Mouse (Mus musculus) adrenal gland, postnatal 4 days (tissue): ENCODE data around the gene Slc25a22. TPM values are rescaled to one million over a fixed set of nuclear protein-coding genes. Genes with fewer than 3 reads are reported as not detected.
A peak's percentile ranks its signal among the peaks of the same experiment; 100 is the strongest.
"Not testable (repeated sequence)": the region's sequence is repeated elsewhere in the genome, so short reads cannot be mapped to it uniquely, and the experiment has no call there.

Experiments used
- DNase-seq, 2 experiments: peaks; one replicate each; pipeline ENCODE4 v3.0.0; 2021 to 2022; ENCODE audit warnings: low spot score in 2 of 2, mixed read lengths in 2 of 2
- total RNA-seq, 2 experiments: library from RNA; stranded (reverse); gene quantifications; 2 replicates each; pipeline ENCODE4 v1.2.3; 2021

Slc25a22 gene
- total RNA-seq, 2 experiments from 2014 or later = 46.9 to 60.3 TPM

- no peak for DNase-seq
Measured at GRCm38 (mm10) chr7:141460001-141460390, 22.3 kb upstream of the Slc25a22 start.

GRCm38 (mm10) chr7:141459301-141459711 is 21.6 kb upstream of the Slc25a22 start:
- no peak for DNase-seq

DNA sequence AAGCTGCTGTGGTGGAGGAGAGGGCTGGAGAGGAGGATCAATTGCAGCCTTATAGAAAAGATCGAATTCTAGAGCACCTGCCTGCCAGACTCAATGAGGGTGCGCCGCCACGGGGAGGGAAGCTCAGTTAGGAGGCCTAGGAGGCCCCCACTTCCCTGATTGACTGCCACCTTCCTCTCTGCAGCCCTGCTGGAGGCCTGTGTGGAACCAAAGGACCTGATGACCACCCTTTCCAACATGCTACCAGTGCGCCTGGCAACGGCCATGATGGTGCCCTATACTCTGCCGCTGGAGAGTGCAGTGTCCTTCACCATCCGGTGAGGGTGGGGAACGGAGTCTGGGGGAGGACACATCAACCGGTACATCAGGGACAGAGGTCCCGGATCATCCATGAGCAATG is 21.0 kb upstream of the Slc25a22 start:
- DNase-seq = no peak

- no peak for DNase-seq
Measured at GRCm38 (mm10) chr7:141457986-141458660, 20.4 kb upstream of the Slc25a22 start.

DNA sequence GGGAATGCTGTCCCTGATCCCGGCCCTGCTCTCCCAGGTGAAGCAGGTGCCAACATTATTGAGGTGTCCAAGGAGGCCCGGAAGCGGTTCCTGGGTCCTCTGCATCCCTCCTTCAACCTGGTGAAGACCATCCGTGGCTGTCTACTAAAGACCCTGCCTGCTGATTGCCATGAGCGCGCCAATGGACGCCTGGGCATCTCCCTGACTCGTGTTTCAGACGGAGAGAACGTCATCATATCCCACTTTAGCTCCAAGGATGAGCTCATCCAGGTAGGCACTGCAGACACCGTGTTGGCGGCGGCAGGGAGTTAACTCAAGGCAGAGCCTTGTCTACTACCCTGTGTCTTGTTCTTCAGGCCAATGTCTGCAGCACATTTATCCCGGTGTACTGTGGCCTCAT is 19.5 kb upstream of the Slc25a22 start:
- no peak for DNase-seq

- DNase-seq = no peak
Measured at GRCm38 (mm10) chr7:141456739-141457138, 19.0 kb upstream of the Slc25a22 start.

DNA sequence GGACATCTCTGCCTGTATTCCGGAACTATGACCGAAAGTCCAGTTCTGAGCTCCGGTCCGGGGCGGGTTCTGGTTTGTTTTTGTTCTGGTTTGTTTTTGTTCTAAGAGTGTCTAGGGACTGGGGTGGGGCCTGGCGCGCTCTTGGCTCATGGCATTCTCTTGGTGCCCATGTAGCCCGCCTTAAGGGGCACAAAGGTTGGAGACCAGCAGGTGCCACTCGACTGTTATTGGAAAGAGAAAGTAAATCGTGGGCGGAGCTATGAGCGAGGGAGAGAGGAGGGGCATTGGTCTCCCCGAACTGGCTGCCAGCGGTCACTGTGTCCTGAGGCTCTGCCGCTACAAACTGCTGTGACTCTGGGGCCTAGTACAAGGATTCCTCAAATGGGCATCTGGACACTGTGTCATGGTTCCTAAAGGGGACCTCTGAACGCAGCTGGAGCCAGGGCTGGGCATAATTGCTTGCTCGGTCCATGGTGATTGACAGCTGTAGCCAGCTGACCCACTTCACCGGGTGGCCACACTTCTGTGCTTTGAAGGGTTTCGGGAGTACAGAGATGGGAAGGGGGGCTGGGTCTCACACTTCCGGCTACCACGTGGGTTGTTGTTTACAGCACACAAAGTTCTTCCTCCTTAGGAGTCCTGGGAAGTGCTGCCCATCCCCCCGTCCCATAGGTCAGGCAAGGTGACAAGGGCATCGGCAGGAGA is 18.1 kb upstream of the Slc25a22 start:
- peak in 1 of 2 experiments; percentile 54 for DNase-seq

- DNase-seq = peak; percentile 90 to 91
Measured at GRCm38 (mm10) chr7:141454967-141455551, 17.4 kb upstream of the Slc25a22 start, which contains the start of gene Pnpla2. Gene Pnpla2, plus strand, starts transcription at chr7:141455198.

DNA sequence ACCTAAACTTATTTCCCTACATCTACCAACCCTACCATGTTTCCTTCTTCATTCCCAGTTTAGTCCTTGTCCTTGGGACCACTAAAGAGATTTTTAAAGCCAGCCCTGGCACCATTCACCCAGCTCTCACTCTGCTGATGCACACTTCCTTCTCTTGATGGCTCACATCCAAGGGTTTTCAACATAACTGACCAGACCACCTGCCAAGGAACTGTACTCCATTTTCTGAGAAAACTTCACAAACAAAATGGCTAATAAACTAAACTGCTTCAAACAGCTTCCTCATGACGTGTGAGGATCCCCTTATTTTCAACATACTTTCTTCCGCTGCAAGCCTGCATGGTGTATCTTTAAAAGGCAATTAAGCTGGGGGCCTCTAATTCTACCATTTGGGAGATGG is 15.9 kb upstream of the Slc25a22 start:
- no peak for DNase-seq

DNA sequence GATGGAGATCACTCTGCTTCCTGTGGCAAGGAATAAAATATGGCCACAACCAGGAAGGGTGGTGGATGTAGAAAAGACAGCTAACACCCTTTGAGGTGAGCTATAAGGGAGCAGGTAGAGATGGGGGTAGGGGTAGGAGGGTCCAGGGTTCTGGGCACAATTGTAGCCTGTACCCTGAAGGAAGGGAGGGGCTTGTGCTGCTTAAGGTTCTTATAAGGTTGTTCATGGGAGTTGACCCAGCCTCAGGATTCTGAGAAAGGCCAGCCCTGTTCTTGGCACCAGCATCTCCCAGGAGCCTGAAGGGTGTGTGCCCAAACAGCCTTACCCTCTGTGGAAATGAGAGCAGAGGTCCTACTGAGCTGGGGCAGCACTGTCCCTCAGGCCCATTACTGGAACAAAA is 14.2 kb upstream of the Slc25a22 start:
- no peak for DNase-seq

- peak; percentile 89 for DNase-seq
Measured at GRCm38 (mm10) chr7:141447110-141447991, 9.7 kb upstream of the Slc25a22 start, which contains the start of gene Rplp2. Gene Rplp2, plus strand, starts transcription at chr7:141447370.

DNA sequence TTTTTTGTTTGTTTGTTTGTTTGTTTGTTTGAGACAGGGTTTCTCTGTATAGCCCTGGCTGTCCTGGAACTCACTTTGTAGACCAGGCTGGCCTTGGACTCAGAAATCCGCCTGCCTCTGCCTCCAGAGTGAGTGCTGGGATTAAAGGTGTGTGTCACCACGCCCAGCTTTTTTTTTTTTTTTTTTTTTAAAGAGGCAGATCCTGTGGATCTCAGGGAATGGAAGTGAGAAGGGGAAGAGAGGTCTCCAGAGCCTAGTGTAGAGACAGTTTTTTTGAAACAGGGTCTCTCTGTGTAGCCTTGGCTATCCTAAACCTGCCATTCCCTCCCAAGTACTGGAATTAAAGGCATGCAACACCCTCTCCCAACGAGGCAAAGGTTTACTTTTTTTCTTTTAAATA is 8.7 kb upstream of the Slc25a22 start:
- DNase-seq = not testable (repeated sequence)

DNA sequence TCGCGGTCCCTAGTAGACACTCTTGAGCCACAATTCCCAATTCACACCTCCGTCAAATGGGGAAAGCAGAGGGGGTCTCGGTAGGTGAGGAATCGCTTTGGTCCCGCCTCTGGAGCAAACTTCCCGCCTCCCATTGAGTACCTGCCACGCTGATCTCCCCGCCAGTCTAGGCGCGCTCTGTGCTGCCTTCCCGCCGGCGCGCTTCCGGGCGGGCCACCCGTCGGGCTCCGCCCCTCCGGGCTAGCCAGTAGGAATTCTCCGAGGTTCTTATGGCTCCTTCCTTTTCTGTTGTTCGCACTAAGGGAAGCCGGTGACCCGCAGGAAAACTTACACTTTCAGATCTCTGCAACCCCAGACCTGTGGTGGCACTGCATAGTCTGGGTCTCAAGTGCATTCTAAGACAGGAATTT is 6.1 kb upstream of the Slc25a22 start, which contains the start of gene Pidd1:
TSS of gene Pidd1 (minus strand) at position 198 of the 410 bp plus-strand sequence.
- DNase-seq = peak in 1 of 2 experiments; percentile 37

- no peak for DNase-seq
Measured at GRCm38 (mm10) chr7:141443081-141443821, 5.6 kb upstream of the Slc25a22 start.

DNA sequence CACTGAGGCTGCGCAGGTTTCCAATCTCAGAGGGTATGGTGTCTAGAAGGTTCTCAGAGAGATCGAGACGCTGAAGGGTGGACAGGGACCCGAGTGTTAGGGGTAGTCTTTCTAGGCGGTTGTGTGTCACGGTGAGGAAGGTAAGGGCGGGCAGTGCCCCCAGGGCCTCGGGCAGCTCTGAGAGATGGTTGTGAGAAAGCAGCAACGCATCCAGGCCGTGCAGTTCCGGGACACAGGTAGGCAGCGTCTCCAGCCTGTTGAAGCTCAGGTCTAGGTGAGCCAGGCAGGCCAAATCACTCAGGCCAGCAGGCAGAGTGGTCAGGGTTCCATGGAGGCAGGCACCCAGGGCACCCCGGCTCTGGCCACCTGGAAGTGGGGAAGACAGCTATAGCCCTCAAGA is 4.5 kb upstream of the Slc25a22 start:
- DNase-seq = no peak

DNA sequence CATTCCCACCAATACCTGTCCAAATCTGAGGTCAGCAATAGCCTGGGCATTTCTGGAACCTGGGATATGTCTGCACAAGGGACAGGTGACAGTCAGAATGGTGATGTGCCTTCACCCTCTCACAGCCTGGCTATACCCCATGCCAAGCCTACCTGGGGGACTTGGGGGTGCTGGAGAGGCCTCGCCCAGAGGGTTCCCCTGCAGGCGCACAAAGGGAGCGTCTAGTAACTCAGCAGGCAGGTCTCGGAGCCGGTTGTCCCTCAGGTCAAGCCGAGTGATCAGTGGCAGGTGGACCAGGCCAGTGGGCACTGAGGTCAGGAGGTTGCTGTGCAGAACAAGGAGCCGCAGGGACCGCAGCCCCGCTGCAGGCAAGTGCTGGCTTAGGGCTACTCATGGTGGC is 3.8 kb upstream of the Slc25a22 start:
- DNase-seq = no peak

DNA sequence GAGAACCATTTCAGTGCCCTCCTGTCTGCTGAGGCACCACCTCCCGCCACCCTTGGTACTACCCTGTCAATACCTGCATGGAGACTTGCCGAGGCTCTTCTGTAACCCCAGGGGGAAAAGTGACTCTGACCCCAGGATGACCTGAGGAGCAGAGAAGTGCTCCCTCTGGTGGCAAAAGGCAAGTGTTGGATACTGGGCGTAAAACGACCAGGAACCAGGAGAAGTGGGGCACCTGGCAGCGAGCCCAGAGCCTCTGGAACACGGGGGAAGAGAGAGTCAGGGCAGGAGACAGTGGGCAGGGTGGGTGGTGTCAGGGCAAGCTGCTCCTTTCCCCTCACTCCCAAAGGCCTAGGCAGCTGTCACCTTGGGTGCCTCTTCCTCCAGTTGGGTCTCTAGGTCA is 2.9 kb upstream of the Slc25a22 start:
- peak in 1 of 2 experiments; percentile 47 for DNase-seq

- DNase-seq = no peak
Measured at GRCm38 (mm10) chr7:141439811-141440210, 2.1 kb upstream of the Slc25a22 start.

DNA sequence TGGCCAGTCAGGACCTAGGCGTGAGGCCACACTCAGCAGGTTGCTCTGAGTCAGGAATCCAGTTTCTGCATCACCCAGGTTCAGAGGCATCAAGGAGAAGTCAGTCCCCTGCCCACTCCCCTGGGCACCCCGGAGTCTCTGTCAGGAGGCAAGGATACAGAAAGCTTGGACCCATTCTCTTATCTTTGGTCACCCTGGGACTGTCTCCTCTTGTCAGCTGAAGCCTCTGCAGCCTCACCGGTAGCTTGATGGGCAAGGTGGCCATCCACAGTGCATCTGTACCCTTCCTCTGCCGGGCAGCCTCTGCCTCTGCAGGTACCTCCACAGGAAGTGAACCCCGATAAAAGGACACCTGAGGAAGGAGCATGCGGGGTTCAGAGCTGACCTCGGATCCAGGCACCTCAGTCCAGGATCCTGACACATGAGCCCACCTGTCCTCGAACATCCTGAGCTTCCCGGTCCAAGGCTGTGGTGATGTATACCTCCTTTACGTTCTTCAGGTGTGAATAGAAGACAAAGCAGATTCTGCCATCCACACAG is 1.5 kb upstream of the Slc25a22 start:
- no peak for DNase-seq
